30 mouse cellular contexts compared by ENCODE assay signal in genomic region chr3:38139387-38139786, GRCm38 (mm10).
DNase-seq lines count a peak whose midpoint lies in the region; ATAC-seq and TF ChIP-seq lines count a peak whose summit lies in the region.
"Had no signal": no experiment of that assay in that cellular context is flagged by ENCODE, and none has a peak within 500 bp of the region (broad histone marks: within the 10 kb centered on the region; RNA-seq: fewer than 3 reads in every experiment).

No protein-coding gene starts in this region.

- H3K4me3 ChIP-seq in layer of hippocampus, adult 2 months: no peak overlapping the region
- no peak overlapping the region for H3K4me3 ChIP-seq in hindbrain, embryonic 11.5 days (ENCODE audit: low read depth, low read length)
- H3K4me3 ChIP-seq: erythroblast, embryonic 14.5 days; forebrain, embryonic 13.5 days; heart, embryonic 15.5 days; hindbrain, embryonic 15.5 days; liver, embryonic 12.5 days had no signal

- no peak overlapping the region for H3K9ac ChIP-seq in hindbrain, embryonic 11.5 days (ENCODE audit: low read depth, low read length)
- H3K9ac ChIP-seq: forebrain, embryonic 13.5 days; heart, embryonic 15.5 days; hindbrain, embryonic 15.5 days; liver, embryonic 12.5 days; liver, postnatal 0 days had no signal

- peak; percentile 14 to 39 for DNase-seq in layer of hippocampus, adult 2 months (ENCODE audit: low spot score in 2 of 2)
- DNase-seq in layer of hippocampus, adult 9-10 months (ENCODE audit: low spot score): no peak
- peak; percentile 6 for DNase-seq in right cerebral cortex, adult 18-20 months
- DNase-seq in right cerebral cortex, postnatal 4 days: no peak
- DNase-seq in frontal cortex, postnatal 36 days (ENCODE audit: low spot score in 2 of 2): peak; percentile 24 to 60
- peak; percentile 37 for DNase-seq in right cerebral cortex, postnatal 25 days
- DNase-seq in hindbrain, embryonic 11.5 days (ENCODE audit: low spot score): no peak
- DNase-seq: adrenal gland, adult 2 months; adrenal gland, postnatal 36 days; cerebellum, adult 2 months; cerebellum, postnatal 14 days; gastrocnemius, postnatal 10 days; heart, postnatal 36 days; kidney, adult 11 months; kidney, postnatal 14 days; liver, postnatal 0 days; lung, postnatal 36 days; thymus, adult 2 months; thymus, postnatal 4 days had no signal

- H3K4me2 ChIP-seq in hindbrain, embryonic 11.5 days (replicated peaks; ENCODE audit: low read depth, low read length): no peak overlapping the region
- H3K4me2 ChIP-seq: forebrain, embryonic 13.5 days; heart, embryonic 15.5 days; hindbrain, embryonic 15.5 days; liver, embryonic 12.5 days; midbrain, embryonic 11.5 days had no signal

- ATAC-seq in hindbrain, embryonic 11.5 days (ENCODE audit: low FRiP score): no peak
- ATAC-seq: activated CD4-positive, CD25-positive, alpha-beta regulatory T cell, adult 4 months; forebrain, embryonic 13.5 days; inflammation-experienced regulatory T-cells, adult 6 months; liver, embryonic 12.5 days; liver, postnatal 0 days; midbrain, embryonic 16.5 days had no signal

- no peaks in the 10 kb centered on the region for H3K4me1 ChIP-seq in hindbrain, embryonic 11.5 days (replicated peaks; ENCODE audit: control insufficient read depth, insufficient read depth, low read length)
- H3K4me1 ChIP-seq: liver, embryonic 12.5 days had no signal

- TF ChIP-seq CTCF in layer of hippocampus, adult 2 months (conservative IDR thresholded peaks at IDR 0.05): no peak

- H3K36me3 ChIP-seq in hindbrain, embryonic 11.5 days (ENCODE audit: control insufficient read depth, insufficient read depth, low read length): no peaks in the 10 kb centered on the region
- H3K36me3 ChIP-seq: heart, embryonic 15.5 days; hindbrain, embryonic 15.5 days; liver, embryonic 12.5 days had no signal

- no peaks in the 10 kb centered on the region for H3K27me3 ChIP-seq in hindbrain, embryonic 11.5 days (ENCODE audit: control insufficient read depth, insufficient read depth, low read length)
- H3K27me3 ChIP-seq: CH12.LX; forebrain, embryonic 13.5 days; heart, embryonic 15.5 days; hindbrain, embryonic 15.5 days; liver, embryonic 12.5 days had no signal

- H3K27ac ChIP-seq in layer of hippocampus, adult 2 months: no peak overlapping the region
- no peak overlapping the region for H3K27ac ChIP-seq in hindbrain, embryonic 11.5 days (ENCODE audit: low read depth, low read length)
- H3K27ac ChIP-seq: forebrain, embryonic 13.5 days; heart, embryonic 15.5 days; hindbrain, embryonic 15.5 days; liver, embryonic 12.5 days; stomach, postnatal 0 days had no signal

- H3K9me3 ChIP-seq in hindbrain, embryonic 11.5 days (ENCODE audit: control insufficient read depth, low read length): no peaks in the 10 kb centered on the region
- H3K9me3 ChIP-seq: forebrain, embryonic 13.5 days; heart, embryonic 15.5 days; hindbrain, embryonic 15.5 days; liver, embryonic 12.5 days had no signal

- 96% methylated on average over 4 of the region's 4 CpGs for WGBS in hindbrain, embryonic 11.5 days

Comparison
In these comparisons a context has a peak if more than half of its experiments do, and no peak if none do; other contexts are left out.
1. DNase-seq: peak in layer of hippocampus, adult 2 months (2 of 2), right cerebral cortex, adult 18-20 months (single experiment), frontal cortex, postnatal 36 days (2 of 2) and right cerebral cortex, postnatal 25 days (single experiment); none in layer of hippocampus, adult 9-10 months (single experiment), right cerebral cortex, postnatal 4 days (single experiment) and hindbrain, embryonic 11.5 days (single experiment).